Mouse (Mus musculus) G1E (cell line): ENCODE results near the gene Prkcq.

Experiments
- CTCF ChIP-seq: IDR thresholded peaks from 2 replicates; pipeline ENCODE4 v1.5.1; 2012; ENCODE audit warnings: low read depth, low read length, inconsistent platforms, mixed read lengths
- POLR2AphosphoS5 ChIP-seq: IDR thresholded peaks from 2 replicates; pipeline ENCODE4 v1.6.1; 2012; ENCODE audit warnings: low read depth, low read length, inconsistent platforms; ENCODE audit not compliant: insufficient replicate concordance

GRCm38 (mm10) chr2:11218122-11218521 lies 46.2 kb downstream of the Prkcq start:
- TF ChIP-seq CTCF (no peak), POLR2AphosphoS5 (no peak)
